Mouse (Mus musculus) spleen, postnatal 14 days (tissue): Measurements from ENCODE around the gene Cotl1.

ENCODE experiments used
- DNase-seq, 2 experiments: peaks; one replicate each; pipeline ENCODE4 v3.0.0; 2021 to 2022; ENCODE audit warnings: low spot score in 2 of 2

Cotl1 gene

DNA sequence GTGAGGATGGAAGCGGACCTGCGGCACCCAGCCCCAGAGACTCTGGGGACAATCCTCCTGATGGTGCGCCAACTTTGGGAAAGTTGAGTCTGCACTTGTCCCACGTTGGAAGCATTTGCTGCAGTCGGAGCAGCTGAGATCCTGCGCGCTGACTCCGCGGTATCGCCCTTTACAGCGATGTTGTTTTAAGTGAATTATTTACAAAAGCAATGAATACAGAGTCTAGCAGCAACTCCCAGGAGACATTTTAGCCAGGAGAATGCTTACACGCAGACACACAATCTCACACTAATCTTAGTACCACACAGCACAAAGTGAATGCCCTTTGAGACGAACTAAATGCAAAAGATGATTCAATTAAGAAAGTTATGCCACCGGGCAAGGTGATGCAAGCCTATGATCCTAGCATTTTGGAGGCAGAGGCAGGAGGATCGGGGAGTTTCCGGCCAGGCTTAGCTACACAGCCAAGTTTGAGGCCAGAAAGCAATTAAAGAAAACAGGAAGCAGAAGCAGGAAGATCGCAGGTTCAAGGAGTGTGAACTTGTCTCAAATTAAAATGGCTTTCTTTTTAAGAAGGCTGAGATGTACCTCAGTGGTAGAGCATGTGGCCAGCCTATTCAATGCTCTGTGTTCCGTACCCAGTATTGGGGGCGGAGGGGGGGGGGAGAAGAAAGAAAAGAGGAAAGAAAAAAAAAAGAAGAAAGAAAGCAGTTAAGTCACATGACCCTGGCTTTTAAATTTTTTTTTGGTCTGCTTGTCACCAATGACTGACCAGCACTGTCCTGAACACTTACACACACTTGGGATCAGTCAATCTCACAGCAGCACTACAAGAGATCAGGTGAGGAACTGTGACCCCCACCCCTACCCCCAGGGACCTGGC lies 2.0 kb downstream of the Cotl1 start:
- DNase-seq: no peak

DNA sequence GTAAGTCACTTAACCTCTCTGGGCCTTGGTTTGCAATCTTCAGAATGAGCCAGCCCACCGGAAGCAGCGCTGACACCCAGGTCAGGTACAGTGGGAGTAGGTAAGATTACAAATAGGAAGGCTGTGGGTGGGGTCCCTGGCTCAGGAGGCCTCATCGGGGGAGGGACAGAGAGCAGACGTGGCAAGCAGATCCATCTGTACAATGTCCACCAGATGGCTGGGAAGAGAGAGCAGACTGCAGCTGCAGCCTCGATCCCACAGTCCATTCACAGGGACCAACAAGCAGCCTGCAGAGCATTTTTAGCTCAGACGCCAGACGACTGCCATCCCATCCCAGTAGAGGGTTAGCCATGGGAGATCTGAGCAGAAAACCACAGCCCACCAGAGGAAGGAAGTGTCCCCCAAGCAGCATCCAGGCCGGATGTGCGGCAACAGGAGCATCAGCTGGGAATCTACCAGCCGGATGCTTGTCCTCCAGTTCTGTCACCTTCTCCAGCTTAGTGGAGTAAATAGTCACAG lies 2.7 kb downstream of the Cotl1 start:
- no peak for DNase-seq

DNA sequence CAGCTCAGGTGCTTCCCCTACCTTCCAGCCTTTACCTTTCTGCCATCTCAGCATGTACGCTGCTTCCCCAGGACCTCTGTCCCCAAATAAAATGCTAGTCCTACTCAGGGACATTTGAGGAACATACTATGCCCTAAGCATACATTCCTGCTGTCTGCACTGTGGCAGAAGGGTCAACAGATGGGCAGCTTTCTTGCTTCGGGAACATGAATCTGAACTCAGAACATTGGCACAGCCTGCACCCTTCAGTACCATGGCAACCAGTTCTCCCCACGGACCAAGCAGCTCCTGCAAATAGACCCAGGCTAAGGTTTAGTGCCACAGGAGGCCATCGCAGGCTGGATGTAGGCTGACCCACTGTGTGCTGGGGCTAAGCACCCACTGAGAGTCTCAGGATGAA lies 3.5 kb downstream of the Cotl1 start:
- DNase-seq: no peak

DNA sequence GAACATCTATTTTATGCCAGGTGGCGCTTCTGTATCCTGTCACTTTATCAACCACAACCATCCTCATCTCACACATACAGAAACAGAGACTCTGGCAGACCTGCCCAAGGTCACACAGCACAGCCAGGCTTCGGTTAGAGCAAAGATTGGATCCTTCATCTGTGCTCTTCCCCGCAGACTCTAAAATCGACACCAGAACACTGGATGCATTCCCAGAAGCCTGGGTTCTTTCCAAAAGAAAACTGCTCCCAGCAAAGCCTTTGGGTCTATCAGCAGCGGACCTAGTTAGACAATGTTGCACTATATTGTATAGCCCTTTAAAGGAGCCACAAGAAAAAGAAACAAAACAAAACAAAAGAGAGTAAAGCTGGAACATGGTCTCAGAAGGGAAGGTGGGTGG lies 5.1 kb downstream of the Cotl1 start:
- no peak for DNase-seq

DNA sequence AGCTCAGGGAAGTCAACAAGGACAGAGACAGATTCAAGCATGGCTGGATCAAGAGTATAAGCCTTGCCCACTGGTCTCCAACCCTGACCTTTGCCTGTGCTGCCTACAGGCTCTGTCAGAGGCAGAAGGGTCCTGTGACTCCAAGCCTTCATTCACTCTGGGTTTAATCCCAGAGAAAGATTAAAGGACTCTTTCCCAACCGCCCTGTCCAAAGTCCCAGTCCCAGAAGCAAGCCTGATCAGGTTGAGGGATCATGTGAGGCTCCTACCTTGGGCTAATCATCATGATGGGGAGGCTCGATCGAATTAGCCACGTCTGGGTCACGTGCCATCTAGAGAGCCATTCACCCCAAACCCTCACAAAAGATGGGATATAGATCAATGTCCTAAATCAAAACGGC lies 5.7 kb downstream of the Cotl1 start:
- no peak for DNase-seq

DNA sequence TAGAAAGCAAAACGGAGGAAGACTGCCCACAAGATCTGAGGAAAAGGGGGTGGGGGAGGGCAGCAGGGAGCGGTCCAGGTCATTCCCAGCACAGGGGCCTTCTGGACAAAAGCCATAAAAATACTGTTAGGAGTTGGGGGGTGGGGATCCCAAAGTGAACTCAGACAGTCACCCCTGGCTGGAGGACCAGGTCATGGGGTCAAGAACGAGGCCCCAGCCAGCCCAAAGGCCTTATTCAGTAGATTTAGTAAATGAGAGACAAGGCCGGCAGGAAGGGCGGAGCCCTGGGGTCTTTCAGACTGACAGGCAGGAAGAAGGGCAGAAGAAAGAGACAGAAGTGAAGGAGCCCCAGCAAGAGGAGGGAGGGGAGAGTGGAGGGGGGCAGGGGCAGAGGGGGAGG lies 7.4 kb downstream of the Cotl1 start:
- DNase-seq: no peak

DNA sequence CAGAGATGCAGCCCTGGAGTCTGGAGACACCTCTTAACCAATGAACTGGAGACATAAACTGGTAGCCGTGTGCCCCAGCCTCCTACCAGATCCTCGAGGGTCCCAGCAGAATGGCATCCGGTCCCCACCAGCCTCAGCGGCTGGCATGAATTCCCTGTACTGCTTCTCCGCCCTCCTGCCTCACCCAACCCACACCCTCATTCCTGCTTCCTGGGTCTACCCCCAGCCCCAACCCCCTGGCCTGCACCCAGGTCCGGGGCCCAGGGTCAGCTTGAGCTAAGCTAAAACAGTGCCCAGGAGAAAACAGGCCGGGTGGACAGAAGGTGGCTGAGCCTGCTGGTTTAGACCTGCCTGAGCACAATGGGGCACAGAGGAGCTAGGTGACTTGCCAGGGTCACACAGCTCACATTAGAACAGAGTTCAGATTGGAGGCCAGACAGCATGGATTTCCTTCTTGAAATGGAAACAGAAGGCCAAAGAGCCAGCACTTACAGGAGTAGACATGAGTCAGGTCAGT lies 8.2 kb downstream of the Cotl1 start:
- no peak for DNase-seq

DNA sequence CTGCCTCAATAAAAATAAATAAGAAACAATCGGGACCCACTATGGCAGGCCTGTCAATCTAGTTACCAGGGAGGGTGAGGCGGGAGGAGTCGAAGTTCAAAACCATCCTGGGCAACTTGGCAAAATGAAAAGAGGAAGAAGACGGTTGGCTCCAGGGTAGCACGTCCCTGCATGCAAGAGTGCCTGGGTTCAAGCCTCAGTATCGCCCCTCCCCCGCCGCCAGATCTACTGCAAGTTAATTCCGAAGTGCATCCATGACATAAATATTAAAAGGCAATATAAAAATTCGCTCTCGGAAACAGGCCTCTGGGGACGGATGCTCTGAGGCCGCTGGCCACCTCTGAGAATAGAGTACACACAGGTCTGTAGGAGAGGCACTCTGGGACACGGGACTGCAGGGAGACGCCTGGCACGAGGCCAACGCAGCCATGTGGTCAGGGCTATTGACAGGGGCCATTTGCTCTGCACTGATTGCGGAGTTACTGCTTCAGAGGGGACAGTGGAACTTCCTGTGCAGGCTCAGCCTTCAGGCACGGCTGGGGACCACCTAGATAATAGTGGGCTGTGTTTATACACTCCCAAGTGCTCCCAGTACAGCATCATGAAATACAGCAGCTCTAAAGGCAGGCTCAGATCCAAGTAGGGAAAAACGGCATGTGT lies 8.9 kb downstream of the Cotl1 start:
- DNase-seq: no peak

DNA sequence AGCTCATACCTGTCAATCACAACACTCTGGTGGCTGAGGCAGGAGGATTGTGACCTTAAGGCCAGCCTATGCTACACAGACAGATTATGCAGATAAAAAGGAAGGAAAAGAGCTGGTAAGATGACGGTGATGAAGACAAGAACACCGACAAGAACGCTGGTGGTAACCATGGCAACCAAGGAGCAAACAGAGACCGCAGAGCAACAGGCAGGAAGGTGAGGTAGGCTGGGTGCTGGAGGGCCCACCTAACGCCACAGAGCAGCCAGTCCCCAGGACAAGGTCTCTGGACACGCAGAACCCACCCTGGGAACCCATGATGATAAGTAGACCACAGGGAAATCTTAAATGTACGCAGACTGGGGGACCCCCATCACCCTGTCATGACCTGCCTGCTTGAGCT lies 9.8 kb downstream of the Cotl1 start:
- DNase-seq: no peak

DNA sequence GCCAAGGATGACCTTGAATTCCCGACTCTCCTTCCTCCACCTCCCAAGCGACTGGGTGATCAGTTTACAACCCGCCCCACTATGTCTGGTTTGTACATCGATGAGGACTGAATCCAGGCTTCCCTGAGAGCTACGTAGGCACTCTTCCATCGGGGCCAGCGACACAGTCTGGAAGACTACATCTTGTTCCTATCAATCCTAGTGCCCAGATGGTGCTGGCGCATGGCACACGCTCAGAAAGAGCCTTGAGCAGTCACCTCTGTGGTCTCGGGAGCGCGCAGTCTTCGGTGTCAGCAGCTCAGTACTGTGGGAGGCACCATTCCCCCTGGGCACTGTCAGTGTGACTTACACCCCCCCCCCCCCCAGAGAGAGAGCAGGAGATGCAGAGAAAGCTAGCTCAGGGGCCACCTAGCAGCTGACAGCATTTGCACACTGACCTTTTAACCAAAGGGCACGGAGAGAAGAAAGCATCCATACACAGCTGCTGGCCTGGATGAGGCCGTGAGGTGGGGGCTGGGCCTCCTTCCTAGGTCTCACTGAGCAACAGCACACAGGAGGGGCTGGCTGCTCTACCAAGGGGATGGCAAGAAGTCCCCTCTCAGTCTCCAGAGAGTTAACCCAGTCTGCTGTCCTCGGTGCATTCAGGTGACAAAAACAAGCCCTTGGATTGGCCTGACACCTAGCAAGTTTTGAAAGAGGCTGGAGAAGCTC lies 10.3 kb downstream of the Cotl1 start:
- no peak for DNase-seq

DNA sequence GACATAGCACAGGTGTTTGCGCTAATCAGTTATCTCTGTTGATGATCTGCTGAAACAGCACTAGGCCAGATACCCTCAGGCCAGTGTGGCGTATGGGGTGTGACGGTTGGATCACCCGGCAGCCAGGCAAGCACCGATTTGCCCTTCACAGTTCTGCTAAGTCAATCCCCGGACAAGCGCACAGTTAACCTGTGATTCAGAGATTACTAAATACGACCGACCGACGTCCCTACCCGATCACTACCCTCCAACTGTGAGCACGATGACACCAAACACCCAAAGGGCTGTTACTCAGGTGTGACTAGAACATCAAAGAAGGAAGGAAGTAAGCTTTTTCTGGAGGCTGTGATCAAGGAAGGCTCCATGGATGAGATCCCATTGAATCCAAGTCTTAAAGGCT lies 10.9 kb downstream of the Cotl1 start:
- no peak for DNase-seq

DNA sequence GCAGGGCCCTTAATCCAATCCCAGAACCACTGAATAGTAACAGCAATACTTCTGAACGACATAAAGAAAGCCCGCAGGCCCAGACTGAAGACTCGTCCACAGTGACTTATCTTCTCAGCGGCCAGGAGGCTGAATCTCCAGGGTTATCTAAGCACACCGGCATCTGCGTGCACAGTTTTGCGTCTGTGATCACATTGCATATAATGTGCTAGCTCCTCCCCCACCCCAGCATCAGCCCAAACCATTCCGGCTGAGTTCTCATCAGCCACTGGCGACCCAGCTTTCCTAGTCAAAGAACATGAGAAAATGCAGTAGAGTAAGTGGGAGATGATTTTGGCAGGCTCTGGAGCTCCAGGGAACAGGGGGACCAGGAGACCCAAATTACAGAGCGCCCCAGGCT lies 11.3 kb downstream of the Cotl1 start:
- DNase-seq: no peak

DNA sequence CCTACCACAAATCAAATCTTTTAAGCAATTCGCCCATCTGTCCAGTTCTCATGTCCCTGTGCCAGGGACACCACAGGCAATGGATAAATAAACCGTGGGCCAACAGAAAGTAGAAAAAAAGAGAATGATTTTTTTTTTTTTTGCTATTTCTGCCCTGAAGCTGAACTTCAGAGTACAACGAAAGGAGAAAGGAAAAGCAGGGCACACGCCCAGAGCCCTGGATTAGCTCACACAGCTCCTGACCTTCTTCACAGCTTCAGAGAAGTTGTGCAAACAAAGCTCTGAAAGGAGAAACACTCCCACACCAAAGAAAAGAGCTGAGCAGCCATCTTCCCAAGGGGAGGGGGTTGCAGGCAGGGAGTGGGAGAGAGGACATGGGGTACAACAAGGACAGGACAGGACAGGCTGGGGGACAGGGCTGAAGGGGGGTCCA lies 12.6 kb downstream of the Cotl1 start:
- no peak for DNase-seq

DNA sequence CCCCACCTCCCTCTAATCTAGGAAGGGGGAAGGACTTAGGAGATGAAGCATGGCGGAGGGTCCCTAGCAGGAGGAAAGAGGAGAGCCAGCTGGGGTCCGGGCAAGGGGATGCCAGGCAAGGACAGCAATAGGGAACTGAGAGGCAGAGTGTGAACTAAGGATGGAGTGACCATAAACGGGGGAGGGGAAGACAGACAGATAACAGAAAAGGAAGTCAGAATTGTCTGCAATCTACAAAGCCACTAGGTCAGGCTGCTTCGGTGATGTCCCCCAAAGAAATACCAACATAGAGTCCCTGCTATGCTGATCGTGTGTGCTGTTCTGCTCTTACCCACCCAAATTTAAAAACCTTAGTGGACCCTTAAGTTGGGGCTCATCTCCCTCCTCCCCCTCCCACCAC lies 13.4 kb downstream of the Cotl1 start:
- no peak for DNase-seq

DNA sequence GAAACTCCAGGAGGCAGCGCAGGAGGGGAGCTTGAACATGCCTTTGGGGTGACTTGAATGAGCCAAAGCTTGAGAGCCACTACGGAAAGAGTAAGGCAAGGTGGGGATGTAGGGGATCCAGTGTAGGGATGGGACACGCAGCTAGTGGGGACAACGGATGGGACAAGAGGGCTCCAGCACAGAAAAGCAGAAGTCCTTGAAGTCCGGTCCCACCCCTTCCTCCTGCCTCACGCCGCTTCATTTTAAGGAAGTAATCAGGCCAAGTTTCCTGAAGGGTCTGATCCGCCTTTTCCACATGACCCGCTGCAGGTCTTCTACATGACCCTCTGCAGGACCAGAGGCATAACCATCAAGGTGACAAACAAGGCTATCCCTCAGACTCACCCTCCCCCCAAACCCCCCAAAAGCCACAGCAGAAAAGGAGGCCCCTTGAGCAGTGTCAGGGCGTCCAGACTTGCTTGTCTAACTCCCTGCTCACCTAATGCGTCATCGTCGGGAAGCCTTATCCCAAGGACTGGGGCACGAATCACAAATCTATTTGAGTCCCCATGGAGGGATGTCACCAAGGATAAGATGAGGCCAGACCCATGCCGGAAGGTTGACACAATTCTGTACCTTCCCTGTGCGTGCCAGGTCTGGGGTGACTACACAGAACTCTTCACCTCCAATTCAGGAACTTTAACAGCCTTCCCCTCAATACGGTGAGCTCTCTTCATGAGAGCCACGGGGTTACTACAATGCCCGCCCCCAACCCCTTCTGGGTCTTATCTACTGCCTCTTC lies 14.2 kb downstream of the Cotl1 start:
- no peak for DNase-seq

DNA sequence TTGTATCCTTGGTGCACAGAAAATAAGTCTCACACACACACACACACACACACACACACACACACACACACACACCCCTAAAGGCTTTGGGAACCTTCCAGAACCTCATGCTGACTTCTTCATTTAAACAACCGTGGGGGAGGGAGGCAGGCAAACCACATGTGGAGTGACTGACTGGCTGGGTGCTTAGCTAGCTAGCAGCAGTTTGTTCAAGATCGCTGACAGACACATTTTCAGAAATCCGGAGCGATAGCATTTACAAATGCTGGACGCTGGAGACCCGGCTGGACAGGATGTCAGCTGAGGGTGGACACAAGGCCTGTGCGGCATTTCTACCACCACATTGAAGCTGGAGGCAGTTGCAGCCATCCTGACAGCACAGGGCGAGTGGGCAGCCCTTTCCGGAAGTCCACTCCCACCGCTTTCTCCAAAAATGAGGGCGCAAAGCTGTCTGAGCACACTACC lies 15.5 kb downstream of the Cotl1 start:
- no peak for DNase-seq

DNA sequence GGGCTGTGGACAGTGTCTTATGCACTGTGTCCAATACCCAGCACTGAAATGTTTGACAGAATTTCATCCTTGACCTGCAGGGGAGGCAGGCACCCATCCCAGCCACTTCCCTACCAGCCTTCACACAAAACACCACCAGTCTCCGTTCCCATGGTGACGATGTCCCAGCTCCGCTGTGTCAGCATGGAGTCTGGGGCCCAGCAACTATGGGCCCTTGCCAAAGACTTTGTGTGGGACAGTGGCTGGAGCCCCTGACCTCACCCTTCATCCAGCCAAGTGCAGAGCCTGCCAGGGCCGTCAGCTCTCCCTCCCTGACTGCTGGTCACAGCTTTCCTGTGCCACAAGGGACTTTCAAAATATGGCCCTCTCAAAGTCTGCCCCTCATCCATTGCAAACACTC lies 16.2 kb downstream of the Cotl1 start:
- DNase-seq: no peak

DNA sequence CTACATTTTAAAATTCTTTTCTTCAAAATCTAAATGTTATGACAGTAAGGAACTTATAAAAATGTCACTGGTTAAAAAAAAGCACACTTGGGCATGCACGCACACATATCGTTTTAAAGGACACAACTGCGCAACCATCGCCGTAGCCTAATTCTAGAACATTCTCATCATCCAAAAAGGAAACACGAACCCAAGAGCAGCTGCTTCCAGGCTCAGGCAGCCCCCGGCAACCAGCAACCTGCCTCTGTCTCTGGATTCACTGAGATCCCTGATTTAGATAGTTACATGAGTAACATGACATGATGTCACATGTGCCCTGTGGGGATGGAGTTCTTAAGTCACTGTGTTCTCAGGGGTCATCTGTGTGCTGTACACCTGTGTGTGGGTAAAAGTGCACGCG lies 17.1 kb downstream of the Cotl1 start:
- DNase-seq: no peak

DNA sequence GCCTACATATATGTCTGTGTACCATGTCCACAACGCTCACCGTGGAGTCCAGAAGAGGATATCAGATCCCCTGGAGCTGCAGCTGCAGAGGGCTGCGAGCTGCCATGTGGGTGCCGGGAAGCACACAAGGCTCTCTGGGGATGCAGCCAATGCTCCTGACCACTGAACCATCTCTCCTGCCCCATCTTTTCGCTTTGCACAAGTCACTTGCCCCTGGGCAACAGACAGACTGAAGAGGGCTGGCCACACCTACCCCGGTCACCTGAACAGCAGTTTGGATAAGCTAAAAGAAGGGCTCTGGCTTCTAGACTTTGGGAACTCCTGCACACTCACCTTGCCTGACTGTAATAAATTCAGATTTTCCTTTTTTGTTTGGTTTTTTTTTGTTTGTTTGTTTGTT lies 18.7 kb downstream of the Cotl1 start:
- DNase-seq: no peak

DNA sequence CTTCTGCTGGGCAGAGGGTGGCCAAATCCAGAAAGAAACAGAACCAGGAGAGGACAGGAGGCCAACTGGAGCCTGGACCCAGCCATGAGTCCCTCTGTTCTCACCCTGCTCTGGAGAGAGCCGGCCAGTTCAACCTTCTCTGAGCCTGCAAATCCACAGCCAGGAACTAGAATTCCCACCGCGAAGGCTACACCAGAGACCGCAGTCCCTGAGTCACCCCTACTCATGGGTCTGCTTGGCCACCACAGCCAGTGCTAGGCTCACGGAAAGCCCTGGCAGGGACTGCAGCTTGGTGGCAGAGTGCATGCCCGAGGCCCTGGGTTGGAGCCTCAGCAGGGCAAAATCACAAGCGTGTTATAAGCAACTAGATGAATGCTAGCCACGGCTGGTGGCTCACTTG lies 20.4 kb downstream of the Cotl1 start:
- no peak for DNase-seq

DNA sequence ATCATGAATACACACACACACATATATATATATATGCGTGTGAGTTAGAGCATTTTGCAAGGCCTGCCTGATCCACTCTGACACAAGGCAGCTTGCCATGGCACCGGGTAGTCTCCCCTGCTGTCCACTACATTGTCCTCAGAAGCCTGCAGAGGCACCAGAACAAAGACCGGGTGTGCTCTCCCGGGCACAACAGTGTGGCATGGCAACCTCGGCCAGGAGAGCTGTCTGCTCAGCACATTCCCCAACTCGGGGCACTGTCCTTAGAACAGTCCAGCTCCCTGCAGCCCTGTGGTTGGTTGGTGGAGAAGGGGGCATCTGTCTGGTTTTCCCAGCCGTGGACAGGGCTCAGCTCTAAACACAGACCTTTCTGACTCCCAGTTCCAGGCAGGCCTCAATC lies 21.0 kb downstream of the Cotl1 start:
- DNase-seq: no peak
